Mouse (Mus musculus) liver, embryonic 11.5 days (tissue): ENCODE data around the gene Plekhg1. TPM values are rescaled to one million over a fixed set of nuclear protein-coding genes. Genes with fewer than 3 reads are reported as not detected.
A peak's percentile ranks its signal among the peaks of the same experiment; 100 is the strongest.

Source experiments
- ATAC-seq: fragments of 200-750 bp; cut with Nextera tagmentation; replicated peaks from 2 replicates; pipeline ENCODE4 v1.8.0; 2017; ENCODE audit warnings: moderate number of reproducible peaks, mild to moderate bottlenecking, moderate TSS enrichment, moderate library complexity; ENCODE audit not compliant: low FRiP score
- DNase-seq: peaks from one replicate; pipeline ENCODE4 v3.0.0-alpha.2; 2017; ENCODE audit warnings: low spot score
- H3K27ac ChIP-seq: fragments of 300-500 bp; sonication (generic); 2 replicates; pipeline ENCODE4 v1.5.1; 2014; ENCODE audit warnings: mild to moderate bottlenecking, low read depth, low read length, control low read depth
- H3K27me3 ChIP-seq: fragments of 300-500 bp; sonication (generic); replicated peaks from 2 replicates; pipeline ENCODE4 v1.6.1; 2014; ENCODE audit warnings: low read length, mixed read lengths; ENCODE audit not compliant: control insufficient read depth, insufficient read depth
- H3K36me3 ChIP-seq: fragments of 300-500 bp; sonication (generic); 2 replicates; pipeline ENCODE4 v1.6.1; 2014; ENCODE audit warnings: mild to moderate bottlenecking, low read length, moderate library complexity, mixed read lengths; ENCODE audit not compliant: control insufficient read depth, insufficient read depth
- H3K4me1 ChIP-seq: fragments of 300-500 bp; sonication (generic); replicated peaks from 2 replicates; pipeline ENCODE4 v1.6.1; 2014; ENCODE audit warnings: low read length, mixed read lengths; ENCODE audit not compliant: control insufficient read depth, insufficient read depth
- H3K4me2 ChIP-seq: fragments of 300-500 bp; sonication (generic); 2 replicates; pipeline ENCODE4 v1.6.1; 2014; ENCODE audit warnings: mild to moderate bottlenecking, control low read depth, moderate library complexity
- H3K4me3 ChIP-seq: fragments of 300-500 bp; sonication (generic); 2 replicates; pipeline ENCODE4 v1.5.1; 2014; ENCODE audit warnings: low read depth, low read length, control low read depth
- H3K9ac ChIP-seq: fragments of 300-500 bp; sonication (generic); 2 replicates; pipeline ENCODE4 v1.6.1; 2014; ENCODE audit warnings: low read depth, low read length, control low read depth
- H3K9me3 ChIP-seq: fragments of 300-500 bp; sonication (generic); 2 replicates; pipeline ENCODE4 v1.6.1; 2016; ENCODE audit warnings: low read length, inconsistent platforms, mixed read lengths; ENCODE audit not compliant: control insufficient read depth
- WGBS: fragments of 180-500 bp; shearing (Covaris S2); extraction: QIAGEN DNeasy Blood & Tissue Kit; methylation state at CpG from one replicate; pipeline ENCODE4 v1.1.7; 2014; 5-methylcytosine and 5-hydroxymethylcytosine counted together
- polyA plus RNA-seq: library from polyadenylated mRNA; unstranded; fragments of >200 nt; fragmentation: Nextera tagmentation; extraction: Ambion mirVana; gene quantifications from 2 replicates; pipeline ENCODE4 v1.2.1, GENCODE M21; 2014

Plekhg1 gene
- polyA plus RNA-seq, 1 experiment from 2014 or later: 4.9 TPM

DNA sequence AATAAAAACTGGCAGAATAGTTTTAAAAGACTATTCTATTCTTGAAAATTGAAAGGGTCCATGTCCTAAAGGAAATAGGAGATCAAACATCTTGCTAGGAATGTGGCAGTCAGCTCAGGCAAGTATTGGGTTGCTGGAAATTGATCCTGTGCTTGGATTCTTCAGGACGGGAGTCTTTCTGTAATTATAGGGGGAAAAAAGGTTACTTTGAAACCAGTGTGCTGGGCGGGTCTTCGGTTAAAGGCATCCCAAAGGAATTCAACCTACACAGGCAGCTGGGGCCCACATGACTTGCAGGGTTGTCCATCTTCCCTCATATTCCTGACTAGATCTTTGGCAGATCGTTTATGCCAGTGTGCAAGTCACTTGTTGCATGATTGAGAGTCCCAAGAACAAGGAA is 9.8 kb upstream of the Plekhg1 start:
- H3K27ac ChIP-seq: no peak overlapping the region
- ATAC-seq (no peak), DNase-seq (no peak)
- no peaks in the 10 kb centered on the region for H3K36me3 ChIP-seq
- H3K9ac ChIP-seq: no peak overlapping the region
- H3K4me1 ChIP-seq: no peaks in the 10 kb centered on the region
- H3K4me3 ChIP-seq: no peak overlapping the region
- H3K9me3 ChIP-seq: no peaks in the 10 kb centered on the region
- 50% methylated on average over 4 of the region's 4 CpGs for WGBS
- H3K4me2 ChIP-seq: no peak overlapping the region
- no peaks in the 10 kb centered on the region for H3K27me3 ChIP-seq

DNA sequence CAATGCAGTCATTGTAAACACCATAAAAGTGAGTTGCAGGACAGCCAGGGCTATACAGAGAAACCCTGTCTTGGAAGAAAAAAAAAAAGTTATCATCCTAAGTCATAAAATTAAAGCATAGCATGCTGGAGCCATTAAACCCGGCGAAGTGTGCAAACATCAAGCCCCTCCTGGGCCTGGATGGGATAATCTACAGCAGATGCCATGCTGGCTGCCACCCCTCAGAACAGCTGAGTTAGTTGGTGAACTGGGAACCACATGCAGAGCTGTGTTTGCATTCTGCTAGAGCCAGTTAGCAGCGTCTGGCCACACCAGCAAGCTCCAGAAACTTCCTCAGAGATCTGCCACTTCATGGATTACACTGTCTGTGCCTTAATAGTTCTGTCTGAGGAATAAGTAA is 3.1 kb upstream of the Plekhg1 start:
- DNase-seq: no peak
- H3K9me3 ChIP-seq: no peaks in the 10 kb centered on the region
- H3K4me3 ChIP-seq: no peak overlapping the region
- H3K9ac ChIP-seq: no peak overlapping the region
- no peak overlapping the region for H3K4me2 ChIP-seq
- no peak overlapping the region for H3K27ac ChIP-seq
- H3K36me3 ChIP-seq: no peaks in the 10 kb centered on the region
- H3K27me3 ChIP-seq: peaks cover 4% of the 10 kb centered on the region
- H3K4me1 ChIP-seq: 0 out of 2 replicates have a peak, but pooled peaks cover 2% of the 10 kb centered on the region
- no peak for ATAC-seq
- 75% methylated on average over 3 of the region's 3 CpGs for WGBS

DNA sequence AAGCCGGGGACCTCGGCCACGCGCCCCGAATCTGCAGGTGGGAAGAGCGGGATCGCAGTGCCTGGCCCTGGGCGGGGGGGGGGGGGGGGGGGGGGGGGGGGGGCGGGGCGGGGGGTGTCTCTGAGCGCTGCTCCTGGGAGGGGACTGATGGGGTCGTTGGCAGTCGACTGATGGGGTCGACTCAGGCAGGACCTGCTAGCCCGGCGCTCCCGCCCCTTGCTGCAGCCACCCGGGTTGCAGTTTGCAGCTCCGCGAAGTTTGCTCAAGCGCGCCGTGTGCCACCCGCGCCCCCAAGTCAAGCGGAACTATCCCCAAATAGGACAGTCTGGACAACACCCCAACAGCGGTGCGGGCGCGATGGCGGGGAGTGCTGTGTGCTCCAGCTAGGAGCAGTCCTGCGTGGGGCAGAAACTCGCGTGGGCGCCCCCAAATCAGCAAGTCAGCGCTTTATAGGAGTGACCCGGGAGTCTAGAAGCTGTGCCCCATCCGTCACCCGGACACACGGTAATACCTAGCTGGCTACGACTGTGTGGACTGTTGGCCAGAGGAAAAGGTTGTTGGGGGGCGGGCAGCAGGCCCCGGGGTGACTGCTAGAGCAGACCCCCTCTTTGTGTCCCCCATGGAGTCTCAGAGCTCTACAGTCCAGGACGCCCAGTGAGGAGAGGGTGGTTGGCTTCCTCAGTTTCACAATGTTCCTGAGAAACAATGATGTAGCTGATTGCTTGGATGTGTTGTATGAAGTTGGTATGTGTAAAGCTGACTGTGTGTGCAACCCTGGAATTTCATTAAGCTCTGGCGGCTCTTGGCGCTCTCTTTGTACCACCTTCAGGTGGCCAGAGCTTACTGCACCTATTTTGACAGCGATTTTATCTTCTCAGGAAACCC is 582 bp downstream of the Plekhg1 start:
- peaks cover 4% of the 10 kb centered on the region for H3K27me3 ChIP-seq
- DNase-seq: peak; percentile 48
- peak overlapping the region; percentile 89 for H3K4me2 ChIP-seq
- peak; percentile 61 for ATAC-seq
- H3K9ac ChIP-seq: peak overlapping the region; percentile 51
- peak overlapping the region; percentile 60 for H3K4me3 ChIP-seq
- H3K27ac ChIP-seq: peak overlapping the region; percentile 56; the same call in 1 of the 2 replicates
- 0 out of 2 replicates have a peak, but pooled peaks cover 2% of the 10 kb centered on the region for H3K4me1 ChIP-seq
- no peaks in the 10 kb centered on the region for H3K9me3 ChIP-seq
- H3K36me3 ChIP-seq: no peaks in the 10 kb centered on the region
- WGBS: 1% methylated on average over 37 of the region's 47 CpGs

DNA sequence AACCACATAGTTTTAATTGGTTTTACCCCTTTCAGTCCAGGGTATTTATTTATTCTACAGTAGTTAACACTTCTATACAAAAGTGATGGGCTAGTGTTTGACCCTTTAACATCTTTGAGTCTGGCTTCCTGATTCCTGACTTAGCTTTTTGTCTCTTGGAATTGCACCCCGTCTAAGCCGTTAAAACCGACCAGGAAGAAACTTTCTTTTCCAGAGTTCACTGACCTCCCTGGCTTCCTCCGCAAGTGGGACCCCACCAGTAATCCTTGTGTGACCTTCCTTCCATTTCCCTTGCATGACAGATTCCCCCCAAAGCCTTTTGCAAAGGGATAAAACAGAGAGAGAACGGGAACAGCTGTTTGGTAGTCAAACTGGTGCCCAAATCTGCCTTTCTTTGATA is 1.6 kb downstream of the Plekhg1 start:
- no peak for ATAC-seq
- no peak overlapping the region for H3K27ac ChIP-seq
- H3K27me3 ChIP-seq: peaks cover 4% of the 10 kb centered on the region
- H3K4me1 ChIP-seq: 0 out of 2 replicates have a peak, but pooled peaks cover 2% of the 10 kb centered on the region
- no peak overlapping the region for H3K9ac ChIP-seq
- WGBS: 15% methylated on average over 5 of the region's 5 CpGs
- no peaks in the 10 kb centered on the region for H3K36me3 ChIP-seq
- H3K4me3 ChIP-seq: no peak overlapping the region
- no peaks in the 10 kb centered on the region for H3K9me3 ChIP-seq
- no peak for DNase-seq
- peak overlapping the region; percentile 89 for H3K4me2 ChIP-seq

DNA sequence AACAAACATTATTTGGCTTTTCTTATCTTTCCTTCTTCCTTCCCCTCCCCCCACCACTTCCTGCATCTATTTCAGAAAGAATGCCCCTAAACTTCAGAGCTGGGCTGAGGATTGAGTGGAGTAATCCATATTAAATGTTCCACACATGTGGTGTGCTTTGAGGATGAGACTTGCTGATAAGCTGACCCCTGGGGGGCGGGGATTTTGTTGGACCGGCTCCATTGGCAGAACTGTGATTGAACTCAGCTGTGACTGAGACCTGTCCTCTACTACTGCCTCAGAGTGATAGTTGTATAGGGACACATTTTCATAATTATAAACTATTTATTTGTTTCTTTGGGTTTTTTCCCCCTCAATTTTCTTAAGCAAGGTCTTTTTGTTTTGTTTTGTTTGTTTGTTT is 2.9 kb downstream of the Plekhg1 start:
- ATAC-seq (no peak), DNase-seq (no peak)
- Histone ChIP-seq H3K9me3 (no peaks in the 10 kb centered on the region), H3K27me3 (peaks cover 4% of the 10 kb centered on the region), H3K27ac (no peak overlapping the region), H3K36me3 (no peaks in the 10 kb centered on the region), H3K4me2 (no peak overlapping the region), H3K4me1 (0 out of 2 replicates have a peak, but pooled peaks cover 2% of the 10 kb centered on the region), H3K9ac (no peak overlapping the region), H3K4me3 (no peak overlapping the region)
- WGBS: 29% methylated on average over 2 of the region's 2 CpGs

DNA sequence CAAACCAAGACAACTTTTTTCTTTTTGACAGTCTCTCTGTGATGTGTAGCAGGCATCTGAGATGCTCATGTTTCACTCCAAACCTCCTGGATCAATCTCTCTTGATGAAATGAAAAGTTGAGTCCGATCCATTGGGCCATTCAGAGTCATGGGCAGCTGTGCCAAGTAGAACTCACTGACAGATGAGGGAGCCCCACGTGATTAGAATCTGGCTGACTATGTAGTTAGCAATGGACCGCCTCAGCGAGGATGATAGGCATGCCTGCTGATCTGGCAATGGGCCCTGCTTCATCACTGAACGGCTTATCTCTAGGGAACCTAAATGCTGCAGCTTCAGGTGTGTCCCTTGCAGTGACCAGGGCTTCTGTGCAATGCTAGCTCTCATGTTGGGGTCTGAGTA is 3.7 kb downstream of the Plekhg1 start:
- WGBS: 73% methylated on average over 5 of the region's 5 CpGs

DNA sequence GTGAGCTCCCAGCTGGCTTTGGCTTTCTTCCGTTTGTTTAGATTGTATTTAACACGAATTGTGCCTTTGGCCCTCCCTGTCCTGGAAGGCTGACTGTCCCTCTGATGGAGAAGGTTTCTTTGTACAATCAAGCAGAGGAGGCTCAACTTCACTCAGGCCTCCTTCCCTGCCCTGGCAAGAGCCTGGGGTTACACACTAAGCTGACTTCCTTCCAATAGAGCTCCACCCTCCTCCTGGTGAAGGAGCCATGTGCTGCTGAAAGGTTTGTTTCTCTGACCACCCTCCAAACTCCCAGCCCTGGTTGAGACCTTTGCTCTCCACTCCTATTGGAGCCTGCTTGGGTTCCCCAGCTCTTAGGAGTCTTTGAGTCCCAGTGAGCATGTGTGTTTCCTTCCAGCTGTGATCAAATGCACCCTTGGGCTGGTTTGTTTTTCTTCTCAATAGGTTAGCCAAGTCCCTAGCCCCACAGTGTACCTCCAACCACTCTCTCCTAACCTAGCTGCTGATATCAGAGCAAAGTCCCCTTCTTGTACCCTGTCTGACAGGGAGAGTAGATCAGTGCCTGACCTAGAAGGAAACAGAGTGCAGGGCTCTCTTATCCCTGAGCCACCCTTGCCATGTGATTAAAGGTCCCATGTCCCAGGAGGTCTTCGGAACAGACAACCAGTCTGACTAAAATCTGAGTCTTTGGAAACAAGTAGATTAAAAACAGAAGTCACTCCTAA is 6.8 kb downstream of the Plekhg1 start:
- no peak for DNase-seq
- no peak for ATAC-seq
- H3K27ac ChIP-seq: no peak overlapping the region
- H3K9me3 ChIP-seq: no peaks in the 10 kb centered on the region
- no peak overlapping the region for H3K4me3 ChIP-seq
- WGBS: 40% methylated on average over 3 of the region's 3 CpGs
- H3K4me1 ChIP-seq: no peaks in the 10 kb centered on the region
- H3K27me3 ChIP-seq: no peaks in the 10 kb centered on the region; the same call in 1 of the 2 replicates
- H3K4me2 ChIP-seq: no peak overlapping the region
- H3K36me3 ChIP-seq: no peaks in the 10 kb centered on the region
- H3K9ac ChIP-seq: no peak overlapping the region

More for the DNA sequence above, 3.7 kb downstream of the Plekhg1 start:
- DNase-seq (no peak), ATAC-seq (no peak)
- Histone ChIP-seq H3K4me3 (no peak overlapping the region), H3K9ac (no peak overlapping the region), H3K27me3 (peaks cover 4% of the 10 kb centered on the region), H3K4me2 (no peak overlapping the region), H3K4me1 (0 out of 2 replicates have a peak, but pooled peaks cover 2% of the 10 kb centered on the region), H3K27ac (no peak overlapping the region), H3K36me3 (no peaks in the 10 kb centered on the region), H3K9me3 (no peaks in the 10 kb centered on the region)

DNA sequence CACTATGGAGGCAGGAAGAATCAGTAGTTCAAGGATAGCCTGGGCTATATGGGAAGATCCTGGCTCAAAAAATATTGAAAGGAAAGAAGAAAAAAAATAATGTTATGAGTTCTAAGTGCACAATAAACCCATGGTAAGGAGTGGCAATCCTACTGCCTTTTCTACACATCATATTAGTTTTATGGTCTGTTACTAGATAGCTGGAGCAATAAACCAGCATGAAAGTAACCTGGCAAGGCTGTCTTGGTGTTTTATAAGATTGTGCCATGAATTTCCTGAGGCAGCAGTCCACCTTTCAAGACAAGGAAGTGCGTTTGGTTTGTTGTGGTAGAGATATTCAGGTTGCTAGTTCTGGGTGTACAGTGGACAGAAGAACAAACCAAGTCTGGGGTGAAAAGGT is 9.4 kb downstream of the Plekhg1 start:
- DNase-seq: no peak
- Histone ChIP-seq H3K27me3 (no peaks in the 10 kb centered on the region), H3K9me3 (no peaks in the 10 kb centered on the region), H3K4me1 (no peaks in the 10 kb centered on the region), H3K4me2 (no peak overlapping the region), H3K9ac (no peak overlapping the region), H3K36me3 (no peaks in the 10 kb centered on the region), H3K27ac (no peak overlapping the region), H3K4me3 (no peak overlapping the region)
- WGBS: 74% methylated on average over 1 of the region's 1 CpGs
- ATAC-seq: no peak
